19 mouse cellular contexts compared by ENCODE assay signal in the genomic region with DNA sequence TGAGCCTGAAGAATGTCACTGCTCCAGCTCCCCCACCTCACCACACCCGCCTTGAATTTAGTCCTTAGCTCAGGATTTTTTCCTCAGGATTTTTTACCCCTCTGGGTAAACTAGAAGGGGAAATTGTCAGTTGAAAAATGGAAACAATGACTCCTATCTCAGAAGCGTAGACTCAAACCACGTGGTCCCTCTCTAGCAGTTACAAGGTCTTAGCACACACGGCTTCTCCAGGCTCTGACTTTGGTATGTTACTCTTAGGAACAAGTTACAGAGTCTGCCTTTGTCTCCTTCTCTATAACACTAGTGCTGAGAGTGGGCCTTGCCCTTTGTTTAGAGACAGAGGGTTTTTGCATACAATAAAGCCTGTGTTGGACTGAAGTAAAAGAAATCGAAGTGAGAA.
"Had no signal": no experiment of that assay in that cellular context is flagged by ENCODE, and none has a peak within 500 bp of the region (broad histone marks: within the 10 kb centered on the region; RNA-seq: fewer than 3 reads in every experiment).

No protein-coding gene starts in this region.

- H3K9ac ChIP-seq: liver, embryonic 14.5 days; midbrain, embryonic 12.5 days; neural tube, embryonic 13.5 days; neural tube, embryonic 15.5 days had no signal

- H3K4me2 ChIP-seq: midbrain, embryonic 12.5 days; neural tube, embryonic 13.5 days; neural tube, embryonic 15.5 days had no signal

- H3K27me3 ChIP-seq: midbrain, embryonic 12.5 days; neural tube, embryonic 13.5 days; neural tube, embryonic 15.5 days had no signal

- ATAC-seq: midbrain, embryonic 16.5 days had no signal

- H3K36me3 ChIP-seq: midbrain, embryonic 10.5 days; midbrain, embryonic 12.5 days; neural tube, embryonic 13.5 days; neural tube, embryonic 15.5 days had no signal

- H3K9me3 ChIP-seq: midbrain, embryonic 10.5 days; midbrain, embryonic 12.5 days; neural tube, embryonic 13.5 days; neural tube, embryonic 15.5 days had no signal

- DNase-seq: lung, adult 18-20 months; lung, postnatal 10 days; lung, postnatal 4 days; midbrain, embryonic 14.5 days; retina, postnatal 1 day; right cerebral cortex, adult 18-20 months; right cerebral cortex, postnatal 25 days; right cerebral cortex, postnatal 4 days; spleen, adult 18-20 months; thymus, adult 18-20 months; thymus, postnatal 14 days; thymus, postnatal 36 days had no signal

- H3K4me1 ChIP-seq: midbrain, embryonic 12.5 days; neural tube, embryonic 13.5 days; neural tube, embryonic 15.5 days had no signal

- H3K27ac ChIP-seq: liver, embryonic 14.5 days; midbrain, embryonic 12.5 days; neural tube, embryonic 13.5 days; neural tube, embryonic 15.5 days had no signal

- H3K4me3 ChIP-seq: midbrain, embryonic 10.5 days; midbrain, embryonic 12.5 days; myocyte; neural tube, embryonic 13.5 days; neural tube, embryonic 15.5 days had no signal
